Mouse (Mus musculus): ENCODE measurements at regions not wholly inside any gene's neighbourhood (a gene's known extent, or its start where the extent isn't known, plus 50 kb on each side); places are given as distances from the start of the nearest gene placed in this dataset.

DNA sequence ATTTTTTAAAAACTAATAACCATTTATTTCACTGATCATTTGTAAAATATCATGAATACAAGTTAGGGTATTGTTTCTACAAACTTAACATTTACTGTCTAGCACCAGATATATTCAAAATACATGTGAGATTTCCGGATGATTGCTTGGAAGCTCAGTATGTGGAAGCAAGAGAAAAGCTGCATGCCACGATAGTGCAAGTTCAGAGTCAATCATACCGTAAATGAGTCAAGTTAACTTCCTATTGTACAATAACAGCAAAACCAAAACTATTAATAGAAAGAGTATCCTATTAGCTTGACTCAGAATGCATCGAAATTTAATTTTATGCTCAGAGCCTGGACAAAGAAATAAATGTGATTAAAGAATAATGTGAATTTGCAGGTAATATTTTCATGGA lies 1284.6 kb upstream of the Cited2 start:
- no peak for DNase-seq (ENCODE audit: low spot score)

GRCm38 (mm10) chr10:16440932-16441640 lies 1281.9 kb upstream of the Cited2 start:
- DNase-seq (ENCODE audit: low spot score): no peak

DNA sequence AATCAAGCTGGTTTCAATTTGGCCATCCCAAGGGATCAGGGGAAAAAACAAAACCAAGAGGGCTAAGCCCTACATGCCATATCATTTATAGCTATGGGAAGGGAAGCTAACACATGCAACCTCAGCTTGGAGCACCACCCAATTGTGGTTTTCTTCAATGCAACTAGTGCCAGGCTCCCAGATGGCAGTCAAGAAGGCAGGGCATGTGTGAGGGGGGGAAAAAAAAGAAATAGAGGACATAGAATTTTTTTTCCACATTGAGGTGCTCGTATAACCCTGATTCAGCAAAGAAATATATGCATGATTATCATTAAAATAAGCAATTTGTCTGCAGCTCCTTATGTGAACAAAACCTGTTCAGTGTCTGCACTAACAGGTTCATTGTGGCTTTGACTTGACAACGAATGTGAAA lies 1281.4 kb upstream of the Cited2 start:
- DNase-seq (ENCODE audit: low spot score): no peak

- DNase-seq (ENCODE audit: low spot score): no peak
Measured at GRCm38 (mm10) chr10:16443901-16444300, 1279.1 kb upstream of the Cited2 start.

DNA sequence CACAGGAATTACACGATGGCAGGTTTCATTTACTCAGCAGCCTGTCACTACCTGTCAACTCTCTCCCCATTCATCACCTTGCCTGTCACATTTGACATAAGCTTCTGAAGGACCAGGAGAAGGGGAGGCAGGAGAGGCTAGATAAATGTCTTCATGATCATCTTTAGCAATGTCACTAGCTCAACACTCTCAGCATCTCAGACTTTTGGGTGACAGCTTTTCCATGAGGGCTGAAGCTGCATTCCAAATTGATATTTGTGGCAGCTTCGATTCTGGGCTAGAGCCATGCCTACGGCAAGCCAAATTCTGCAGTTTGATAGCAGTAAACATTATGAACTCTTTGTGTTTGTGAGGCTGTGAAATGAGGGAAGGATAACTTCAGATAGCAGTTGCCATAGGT lies 1255.1 kb upstream of the Cited2 start:
- DNase-seq (ENCODE audit: low spot score): peak; percentile 16

DNA sequence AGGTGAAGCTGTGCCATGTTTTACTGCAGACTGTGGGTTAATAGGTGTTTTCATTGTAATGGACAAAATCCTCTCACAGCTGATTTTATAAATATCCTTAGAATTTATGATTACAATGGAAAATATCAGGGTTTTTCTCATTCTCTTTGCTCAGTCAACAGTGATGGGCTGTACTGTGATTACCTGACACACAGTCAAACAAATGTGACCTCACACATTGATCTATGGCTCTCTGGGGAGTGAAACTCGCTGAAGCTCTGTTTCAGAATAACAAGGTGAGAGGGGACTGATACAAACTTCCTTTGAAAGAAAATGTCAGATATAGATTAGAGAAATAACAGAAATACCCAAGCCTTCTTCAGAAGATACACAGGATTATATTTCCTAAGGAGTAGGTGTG lies 1253.3 kb upstream of the Cited2 start:
- DNase-seq (ENCODE audit: low spot score): no peak

GRCm38 (mm10) chr10:16473952-16474521 lies 1249.0 kb upstream of the Cited2 start:
- DNase-seq (ENCODE audit: low spot score): no peak

GRCm38 (mm10) chr10:16498580-16498979 lies 1224.4 kb upstream of the Cited2 start:
- DNase-seq (ENCODE audit: low spot score): no peak

DNA sequence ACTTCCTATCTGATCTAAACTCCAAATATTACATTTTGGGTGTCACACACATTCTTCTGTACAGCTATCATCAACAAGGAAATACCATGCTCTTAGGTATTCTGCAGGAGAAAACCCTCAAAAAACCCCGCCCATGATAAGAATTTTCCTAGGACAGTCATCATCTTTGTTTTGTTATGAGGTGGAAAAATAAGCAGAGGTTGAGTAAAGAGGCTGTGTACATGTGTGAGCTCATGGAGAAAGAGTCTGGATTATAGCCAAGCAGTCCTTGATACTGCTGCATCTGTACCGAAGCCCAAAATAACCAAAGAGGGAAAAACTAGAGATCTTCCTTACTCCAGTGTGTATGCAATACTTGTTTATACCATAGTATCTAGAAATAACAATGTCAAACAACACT lies 1215.3 kb upstream of the Cited2 start:
- no peak for DNase-seq (ENCODE audit: low spot score)

DNA sequence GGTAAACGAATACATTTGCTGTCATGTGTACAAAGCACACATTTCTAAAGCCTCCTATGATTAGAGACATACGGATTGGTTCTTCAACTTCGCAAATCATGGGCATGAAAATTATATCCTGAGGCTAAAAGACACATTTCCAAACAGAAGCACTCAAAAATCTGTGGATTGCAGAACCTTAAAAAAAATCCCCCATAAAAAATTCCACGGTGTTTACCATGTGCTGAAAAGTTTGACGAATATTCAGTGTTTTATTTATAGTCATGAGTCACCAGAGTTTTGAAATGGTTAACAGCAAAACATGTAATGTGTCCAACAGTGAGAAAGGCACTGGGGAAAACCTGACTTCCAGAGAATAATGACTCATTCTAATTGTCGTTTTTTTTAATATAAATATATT lies 1214.9 kb upstream of the Cited2 start:
- DNase-seq (ENCODE audit: low spot score): no peak

DNA sequence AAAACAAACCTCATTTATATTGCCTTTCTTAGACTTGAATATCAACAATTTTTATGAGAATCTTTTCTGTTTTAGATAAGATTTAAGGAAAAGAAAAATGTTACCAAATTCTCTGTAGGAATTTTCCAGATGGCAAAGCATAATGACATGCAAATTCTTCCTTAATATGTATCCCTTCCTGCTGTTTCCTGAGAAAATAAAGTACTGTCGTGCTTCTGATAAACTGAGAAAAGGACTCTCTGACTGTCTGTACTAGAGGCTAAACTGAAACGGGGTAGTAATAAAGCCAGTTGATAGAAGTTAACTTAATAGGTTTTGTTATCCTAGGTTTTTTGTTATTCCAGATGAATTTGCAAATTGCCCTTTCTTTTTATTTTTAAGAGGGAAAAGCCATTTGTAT lies 1208.4 kb upstream of the Cited2 start:
- peak; percentile 13 for DNase-seq (ENCODE audit: low spot score)

- no peak for DNase-seq (ENCODE audit: low spot score)
Measured at GRCm38 (mm10) chr10:16521895-16522294, 1201.1 kb upstream of the Cited2 start.

- no peak for DNase-seq (ENCODE audit: low spot score)
Measured at GRCm38 (mm10) chr10:16524101-16524500, 1198.9 kb upstream of the Cited2 start.

DNA sequence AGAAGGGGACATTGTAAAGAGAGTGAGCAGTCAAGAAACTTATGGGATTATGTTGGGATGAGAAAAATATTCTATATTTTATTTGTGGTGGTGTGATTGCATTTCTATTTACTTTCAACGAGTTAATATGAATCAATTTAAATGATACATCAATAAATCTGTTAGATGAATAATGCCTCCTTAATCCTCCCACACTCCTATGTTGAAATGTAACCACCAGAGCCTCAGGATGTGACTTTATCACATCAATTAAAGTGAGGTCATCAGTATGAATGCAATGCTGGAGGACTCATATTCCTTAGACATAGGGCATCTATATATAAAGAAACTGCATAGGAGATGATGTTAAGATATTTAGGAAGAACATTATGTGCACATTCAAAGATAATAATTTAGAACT lies 1195.3 kb upstream of the Cited2 start:
- DNase-seq (ENCODE audit: low spot score): no peak

GRCm38 (mm10) chr10:16537660-16538059 lies 1185.4 kb upstream of the Cited2 start:
- no peak for DNase-seq (ENCODE audit: low spot score)

DNA sequence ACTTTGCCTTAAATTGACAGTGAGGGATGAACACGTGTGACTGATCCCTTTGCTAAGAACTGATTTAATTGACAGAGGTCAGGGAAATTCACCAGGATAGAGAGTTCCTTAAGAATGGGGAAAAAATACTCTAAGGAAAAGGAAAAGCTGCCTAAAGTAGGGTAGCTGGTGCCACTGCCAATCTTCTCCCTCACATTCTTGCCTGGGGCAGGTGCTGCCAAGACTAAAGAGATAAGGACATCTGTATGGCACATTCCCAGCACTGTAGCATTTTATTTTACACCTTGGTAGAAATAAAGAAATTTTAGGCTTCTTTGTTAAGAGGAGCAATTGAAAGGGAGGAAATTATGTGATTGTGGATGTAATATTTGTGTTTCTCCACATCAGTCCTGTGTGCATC lies 1184.6 kb upstream of the Cited2 start:
- DNase-seq (ENCODE audit: low spot score): no peak

DNA sequence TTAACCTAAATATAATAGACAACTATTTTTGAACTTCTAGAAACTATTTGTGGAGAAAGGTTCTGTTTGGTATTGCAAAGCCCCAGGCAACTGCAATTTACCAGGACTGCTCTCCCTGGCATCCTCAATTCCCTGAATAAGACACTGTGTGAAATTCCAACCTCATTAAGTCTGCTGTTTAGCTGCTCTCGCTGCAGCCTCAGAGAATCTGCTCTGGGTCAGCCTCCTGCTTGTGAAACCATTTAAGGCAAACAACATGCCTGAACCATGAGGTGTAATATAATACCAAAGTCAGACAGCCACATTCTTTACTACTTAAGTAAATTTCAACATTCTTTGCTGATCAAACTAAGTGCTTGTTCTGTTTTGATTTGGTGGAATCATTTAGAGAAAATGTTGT lies 1177.6 kb upstream of the Cited2 start:
- DNase-seq (ENCODE audit: low spot score): no peak

DNA sequence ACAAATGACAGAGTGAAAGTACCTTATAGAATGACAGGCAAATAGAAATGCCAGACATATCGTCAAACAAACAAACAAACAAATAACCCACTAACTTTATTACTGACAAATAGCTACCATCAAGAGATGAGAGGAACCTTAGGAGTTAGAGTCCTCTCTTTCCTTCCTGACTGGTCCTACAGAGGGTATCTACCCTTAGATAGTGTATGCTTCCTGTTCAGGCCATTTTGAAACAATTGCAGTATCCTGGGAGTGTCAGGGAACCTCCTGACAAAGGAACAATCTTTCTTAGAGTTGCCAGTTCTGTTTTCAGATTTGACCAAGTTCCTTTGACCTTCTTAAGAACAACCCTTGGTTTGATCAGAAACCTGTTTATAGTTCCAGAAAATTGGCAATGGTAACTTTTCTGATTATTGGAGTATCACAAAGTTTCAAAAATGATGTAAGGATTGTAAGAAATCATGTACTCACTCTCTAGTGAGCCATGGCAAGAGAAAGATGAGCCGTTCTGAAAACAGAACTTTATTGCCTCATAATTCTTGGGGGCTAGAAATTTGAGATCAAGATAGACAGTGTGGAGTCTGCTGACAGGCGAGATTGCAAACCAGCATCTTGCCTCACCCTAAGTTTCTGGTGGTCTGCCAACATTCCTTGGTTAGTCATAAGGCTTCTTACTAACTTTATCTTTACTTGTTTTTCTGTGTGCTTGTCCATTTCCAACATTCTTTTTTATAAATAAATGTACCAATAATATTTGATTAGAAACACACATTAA lies 1170.0 kb upstream of the Cited2 start:
- no peak for DNase-seq (ENCODE audit: low spot score)

GRCm38 (mm10) chr10:16574568-16574967 lies 1148.5 kb upstream of the Cited2 start:
- DNase-seq (ENCODE audit: low spot score): no peak

DNA sequence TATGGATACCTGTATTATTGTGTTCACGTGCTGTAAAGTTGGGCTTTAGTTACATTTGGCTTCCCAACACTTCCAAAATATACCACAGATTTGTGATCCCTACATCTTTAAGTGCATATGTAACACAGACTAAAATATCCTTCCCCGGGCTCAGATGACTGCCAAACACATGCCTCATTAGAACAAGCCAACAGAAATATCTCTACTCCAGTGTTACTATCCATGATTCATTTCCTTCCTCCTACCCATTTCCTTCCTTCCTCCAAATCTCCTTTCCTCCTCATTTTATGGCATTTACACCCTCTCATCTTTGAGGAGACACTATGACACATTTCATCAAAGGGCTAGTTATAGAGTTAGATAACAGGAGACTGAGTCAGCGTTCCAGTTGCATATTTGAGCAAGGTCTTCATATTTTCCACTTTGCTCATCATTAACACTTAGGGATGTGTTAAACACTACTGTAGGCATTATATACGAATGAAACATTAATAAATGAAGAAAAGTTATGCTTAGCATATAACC lies 1144.4 kb upstream of the Cited2 start:
- no peak for DNase-seq (ENCODE audit: low spot score)

DNA sequence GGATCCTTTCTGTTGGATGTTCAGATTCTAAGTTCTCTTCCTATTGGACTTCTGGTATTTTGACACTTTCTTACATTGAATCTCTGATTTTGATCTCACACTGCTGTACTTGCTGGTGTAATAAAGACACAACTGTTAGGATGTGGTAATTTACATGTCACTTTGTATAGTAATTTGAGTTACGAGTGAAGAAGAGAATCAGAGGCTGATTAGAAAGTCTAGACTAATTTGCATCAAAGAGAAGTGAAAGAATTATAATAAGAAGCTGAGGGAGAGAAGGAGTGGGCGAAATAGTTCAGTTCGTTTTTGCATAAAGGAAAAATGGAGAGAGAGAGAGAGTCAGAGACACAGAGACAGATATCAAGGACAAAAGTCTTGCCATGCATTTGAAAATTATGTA lies 1142.8 kb upstream of the Cited2 start:
- no peak for DNase-seq (ENCODE audit: low spot score)

DNA sequence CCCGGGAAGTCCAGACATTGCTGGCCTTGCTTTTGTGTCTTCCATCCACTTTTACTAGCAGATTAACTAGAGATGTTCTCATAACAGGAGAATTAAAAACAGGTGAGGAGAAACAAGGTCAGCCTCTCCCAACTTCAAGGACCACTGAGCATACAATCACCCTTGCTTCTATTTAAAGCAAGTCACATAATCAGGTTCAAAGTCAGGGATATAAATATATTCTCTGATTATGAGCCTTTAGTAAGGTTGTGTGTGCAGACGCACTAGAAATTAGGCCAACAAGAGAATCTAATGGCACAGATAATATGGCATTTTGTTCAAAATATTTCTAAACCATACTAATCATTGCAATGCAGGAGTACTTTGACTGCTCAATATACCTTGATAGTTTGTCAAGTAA lies 1134.2 kb upstream of the Cited2 start:
- DNase-seq (ENCODE audit: low spot score): no peak

- DNase-seq (ENCODE audit: low spot score): peak; percentile 3
Measured at GRCm38 (mm10) chr10:16589399-16589798, 1133.6 kb upstream of the Cited2 start.

Data from layer of hippocampus, adult 9-10 months (tissue).